Mouse (Mus musculus) urinary bladder, postnatal 14 days (tissue): Measurements from ENCODE around the gene Haus4.

ENCODE experiments used
- DNase-seq: peaks from one replicate; pipeline ENCODE4 v3.0.0; 2021; ENCODE audit warnings: low spot score

Gene Haus4

DNA sequence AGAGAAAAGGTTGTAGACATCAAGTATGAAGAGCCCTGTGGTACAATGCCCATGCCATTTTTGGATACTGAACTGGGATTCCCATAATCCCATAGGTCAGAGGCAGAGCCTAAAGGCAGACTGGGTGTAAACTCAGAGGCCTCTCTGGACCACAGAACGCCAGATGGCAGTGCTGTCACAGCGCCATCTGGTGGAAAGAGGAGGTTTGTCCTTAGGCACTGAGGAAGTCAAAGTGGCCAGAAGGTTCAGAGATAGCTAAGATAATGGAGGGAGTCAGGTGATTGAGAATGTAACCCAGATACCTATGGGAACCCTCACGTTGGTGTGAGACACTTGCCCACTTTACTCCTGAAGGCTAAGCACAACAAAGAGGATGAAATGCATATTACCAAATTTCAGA, 60.2 kb downstream of the Haus4 start:
- DNase-seq: peak; percentile 64

DNA sequence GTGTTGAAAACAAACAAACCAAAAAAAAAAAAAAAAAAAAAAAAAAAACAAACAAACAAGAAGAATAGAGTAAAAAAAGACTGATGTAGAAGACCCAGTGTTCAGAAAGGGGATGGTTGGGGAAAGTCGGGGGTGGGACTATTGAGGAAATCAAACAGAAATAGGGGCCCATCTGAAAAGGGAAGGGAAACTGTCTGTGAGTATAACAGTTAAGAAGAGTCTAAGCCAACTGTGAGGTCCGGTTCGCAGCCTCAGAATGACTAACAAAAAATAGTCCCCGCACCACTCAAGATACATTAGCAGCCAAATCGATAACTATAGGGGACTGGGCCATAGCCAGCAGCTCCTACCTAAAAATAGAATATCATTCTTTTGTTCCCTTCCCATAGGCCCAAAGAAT, 61.2 kb downstream of the Haus4 start:
- no peak for DNase-seq

DNA sequence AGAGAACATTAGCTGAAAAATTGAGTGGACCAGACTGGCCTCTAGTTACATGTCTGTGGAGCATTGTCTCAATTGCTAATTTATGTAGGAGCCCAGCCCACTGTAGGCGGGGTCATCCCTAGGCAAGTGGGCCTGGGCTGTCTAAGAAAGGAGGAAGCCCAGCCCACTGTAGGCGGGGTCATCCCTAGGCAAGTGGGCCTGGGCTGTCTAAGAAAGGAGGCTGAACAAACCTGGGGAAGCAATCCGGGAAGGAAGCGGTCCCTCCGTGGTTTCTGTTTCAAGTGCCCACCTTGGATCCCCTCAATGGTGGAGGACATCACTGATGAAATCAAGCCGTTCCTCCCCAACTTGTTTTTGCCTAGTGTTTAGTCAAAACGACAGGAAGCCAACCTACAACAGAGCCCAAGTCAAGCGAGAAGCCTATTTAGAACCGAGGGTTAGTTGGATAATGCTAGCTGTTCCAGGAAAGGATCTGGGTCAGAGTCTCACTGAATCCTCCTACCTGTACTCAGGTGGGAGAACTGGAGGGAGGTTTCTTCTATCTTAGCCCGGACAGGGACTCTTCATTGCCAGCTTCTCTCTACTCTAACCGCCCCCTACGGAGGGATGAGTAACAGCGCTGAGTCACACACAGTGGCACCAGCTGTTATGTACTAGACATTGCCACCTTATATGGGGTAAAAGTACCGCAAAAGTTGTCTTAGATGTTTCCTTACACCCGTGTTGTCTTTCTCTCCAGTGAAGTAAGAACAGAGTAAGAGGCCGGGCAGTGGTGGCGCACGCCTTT, 61.9 kb downstream of the Haus4 start:
- no peak for DNase-seq
